Mouse (Mus musculus) embryonic fibroblast, embryonic 13.5 days (primary cell): ENCODE results near the gene Ldlrad3.

Experiments used
- CTCF ChIP-seq: IDR thresholded peaks from 2 replicates; pipeline ENCODE4 v1.5.1; 2011; ENCODE audit warnings: mild to moderate bottlenecking, control low read depth, low read length, moderate library complexity, borderline replicate concordance; ENCODE audit not compliant: insufficient read depth
- POLR2A ChIP-seq: IDR thresholded peaks from 2 replicates; pipeline ENCODE4 v1.6.1; 2011; ENCODE audit warnings: low read depth, mild to moderate bottlenecking, control low read depth, low read length, moderate library complexity

- TF ChIP-seq POLR2A (no peak), CTCF (no peak)
Observed at GRCm38 (mm10) chr2:102094773-102095172, 91.4 kb downstream of the Ldlrad3 start.
